31 mouse cellular contexts compared by ENCODE assay signal in genomic region chr1:153019128-153019527, GRCm38 (mm10).
"Had no signal": no experiment of that assay in that cellular context is flagged by ENCODE, and none has a peak within 500 bp of the region (broad histone marks: within the 10 kb centered on the region; RNA-seq: fewer than 3 reads in every experiment).

No protein-coding gene starts in this region.

- H3K4me2 ChIP-seq: limb, embryonic 12.5 days; limb, embryonic 13.5 days; limb, embryonic 15.5 days; liver, embryonic 11.5 days; liver, embryonic 12.5 days; liver, embryonic 13.5 days; liver, embryonic 15.5 days; lung, embryonic 14.5 days; lung, embryonic 15.5 days; midbrain, embryonic 11.5 days; midbrain, embryonic 12.5 days; midbrain, embryonic 13.5 days; midbrain, embryonic 15.5 days had no signal

- H3K4me3 ChIP-seq: left cerebral cortex, adult 2 months; limb, embryonic 10.5 days; limb, embryonic 12.5 days; limb, embryonic 13.5 days; limb, embryonic 15.5 days; liver, embryonic 12.5 days; liver, embryonic 13.5 days; liver, embryonic 15.5 days; lung, embryonic 15.5 days; megakaryocyte, embryonic 14.5 days; midbrain, embryonic 10.5 days; midbrain, embryonic 12.5 days; midbrain, embryonic 13.5 days; midbrain, embryonic 15.5 days; myocyte had no signal

- H3K9ac ChIP-seq: limb, embryonic 12.5 days; limb, embryonic 13.5 days; limb, embryonic 15.5 days; liver, embryonic 12.5 days; liver, embryonic 13.5 days; liver, embryonic 14.5 days; liver, embryonic 15.5 days; liver, postnatal 0 days; lung, embryonic 14.5 days; lung, embryonic 15.5 days; midbrain, embryonic 12.5 days; midbrain, embryonic 13.5 days; midbrain, embryonic 15.5 days had no signal

- DNase-seq: left cerebral cortex, postnatal 4 days; liver; liver, embryonic 13.5 days; liver, postnatal 0 days; lung, adult 18-20 months; lung, adult 2 months; lung, postnatal 10 days; lung, postnatal 14 days; lung, postnatal 36 days; lung, postnatal 4 days; midbrain, embryonic 14.5 days had no signal

- H3K9me3 ChIP-seq: limb, embryonic 10.5 days; limb, embryonic 12.5 days; limb, embryonic 13.5 days; limb, embryonic 15.5 days; liver, embryonic 12.5 days; liver, embryonic 13.5 days; liver, embryonic 15.5 days; lung, embryonic 15.5 days; megakaryocyte, embryonic 14.5 days; midbrain, embryonic 10.5 days; midbrain, embryonic 12.5 days; midbrain, embryonic 13.5 days; midbrain, embryonic 15.5 days had no signal

- H3K27me3 ChIP-seq: limb, embryonic 12.5 days; limb, embryonic 13.5 days; limb, embryonic 15.5 days; liver, embryonic 12.5 days; liver, embryonic 13.5 days; liver, embryonic 15.5 days; lung, embryonic 15.5 days; midbrain, embryonic 15.5 days had no signal

- H3K27ac ChIP-seq: left cerebral cortex, adult 2 months; limb, embryonic 10.5 days; limb, embryonic 12.5 days; limb, embryonic 13.5 days; limb, embryonic 15.5 days; liver, embryonic 12.5 days; liver, embryonic 13.5 days; liver, embryonic 14.5 days; liver, embryonic 15.5 days; lung, embryonic 15.5 days; macrophage; midbrain, embryonic 10.5 days; midbrain, embryonic 12.5 days; midbrain, embryonic 13.5 days; midbrain, embryonic 15.5 days had no signal

- H3K36me3 ChIP-seq: limb, embryonic 10.5 days; limb, embryonic 12.5 days; limb, embryonic 13.5 days; limb, embryonic 15.5 days; liver, embryonic 12.5 days; liver, embryonic 13.5 days; liver, embryonic 15.5 days; lung, embryonic 15.5 days; midbrain, embryonic 10.5 days; midbrain, embryonic 12.5 days; midbrain, embryonic 13.5 days; midbrain, embryonic 15.5 days had no signal

- ATAC-seq: liver, embryonic 12.5 days; liver, postnatal 0 days; midbrain, embryonic 13.5 days; midbrain, embryonic 15.5 days; midbrain, embryonic 16.5 days had no signal
